Mouse (Mus musculus) midbrain, embryonic 16.5 days (tissue): Measurements from ENCODE around the gene Gmds. TPM values are rescaled to one million over a fixed set of nuclear protein-coding genes. Genes with fewer than 3 reads are reported as not detected.

Source experiments
- ATAC-seq: fragments of 200-750 bp; cut with Nextera tagmentation; 2 replicates; pipeline ENCODE4 v1.8.0; 2017; ENCODE audit warnings: moderate TSS enrichment
- H3K27ac ChIP-seq: fragments of 300-500 bp; sonication (generic); 2 replicates; pipeline ENCODE4 v1.5.1; 2014; ENCODE audit warnings: mild to moderate bottlenecking, low read length, mixed read lengths
- H3K27me3 ChIP-seq: fragments of 300-500 bp; sonication (generic); 2 replicates; pipeline ENCODE4 v1.6.1; 2014; ENCODE audit warnings: low read depth, low read length, mixed read lengths; ENCODE audit not compliant: control insufficient read depth, insufficient read depth
- H3K36me3 ChIP-seq: fragments of 300-500 bp; sonication (generic); 2 replicates; pipeline ENCODE4 v1.6.1; 2014; ENCODE audit warnings: mild to moderate bottlenecking, low read length, moderate library complexity, mixed read lengths; ENCODE audit not compliant: control insufficient read depth, insufficient read depth
- H3K4me1 ChIP-seq: fragments of 300-500 bp; sonication (generic); 2 replicates; pipeline ENCODE4 v1.6.1; 2014; ENCODE audit warnings: mild to moderate bottlenecking, low read length, mixed read lengths; ENCODE audit not compliant: control insufficient read depth, insufficient read depth
- H3K4me2 ChIP-seq: fragments of 300-500 bp; sonication (generic); 2 replicates; pipeline ENCODE4 v1.6.1; 2014; ENCODE audit warnings: mild to moderate bottlenecking, low read length, mixed read lengths
- H3K4me3 ChIP-seq: fragments of 300-500 bp; sonication (generic); 2 replicates; pipeline ENCODE4 v1.5.1; 2014; ENCODE audit warnings: low read depth, mild to moderate bottlenecking, low read length, moderate library complexity, mixed read lengths
- H3K9ac ChIP-seq: fragments of 300-500 bp; sonication (generic); 2 replicates; pipeline ENCODE4 v1.6.1; 2014; ENCODE audit warnings: low read depth, low read length, mixed read lengths
- H3K9me3 ChIP-seq: fragments of 300-500 bp; sonication (generic); replicated peaks from 2 replicates; pipeline ENCODE4 v1.6.1; 2014; ENCODE audit warnings: mild to moderate bottlenecking, low read length, mixed read lengths; ENCODE audit not compliant: control insufficient read depth, poor library complexity, severe bottlenecking
- WGBS: fragments of 180-500 bp; shearing (Covaris S2); extraction: QIAGEN DNeasy Blood & Tissue Kit; methylation state at CpG from one replicate; pipeline ENCODE4 v1.1.7; 2014; 5-methylcytosine and 5-hydroxymethylcytosine counted together
- polyA plus RNA-seq: library from polyadenylated mRNA; unstranded; fragments of >200 nt; fragmentation: Nextera tagmentation; extraction: Ambion mirVana; gene quantifications from 2 replicates; pipeline ENCODE4 v1.2.1, GENCODE M21; 2015

The Gmds gene
- polyA plus RNA-seq, 1 experiment from 2014 or later: 34.9 TPM

DNA sequence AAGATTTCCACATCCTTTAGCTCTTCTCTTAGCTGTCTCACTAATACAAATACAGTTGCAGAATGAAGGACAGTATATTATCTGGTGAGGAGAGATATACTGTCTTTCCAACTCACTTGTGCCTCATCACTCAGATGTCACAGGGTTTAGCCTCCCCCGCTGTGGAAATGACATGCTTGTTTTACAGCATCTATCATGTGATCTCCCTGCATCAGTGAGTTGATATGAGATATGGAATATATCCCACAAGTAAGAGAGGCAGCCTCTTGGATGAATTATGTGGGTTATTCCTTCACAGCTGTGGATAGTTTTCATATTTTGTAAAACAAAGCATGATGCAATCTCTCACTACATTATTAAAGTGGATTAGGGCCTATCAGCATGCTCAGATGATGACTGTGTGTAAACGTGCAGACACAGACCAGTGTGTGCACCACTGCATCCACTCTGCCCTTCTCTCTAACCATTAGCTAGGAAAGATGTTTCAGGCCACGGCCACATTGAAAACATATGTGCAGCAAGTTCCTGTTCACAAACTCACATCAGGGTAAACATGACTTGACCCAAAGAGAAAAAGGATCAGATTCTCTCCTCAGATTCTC lies 371.5 kb downstream of the Gmds start:
- H3K36me3 ChIP-seq: no peaks in the 10 kb centered on the region
- H3K4me1 ChIP-seq: no peaks in the 10 kb centered on the region
- ATAC-seq: no peak
- no peaks in the 10 kb centered on the region for H3K9me3 ChIP-seq
- H3K9ac ChIP-seq: no peak overlapping the region
- H3K4me2 ChIP-seq: no peak overlapping the region
- no peaks in the 10 kb centered on the region for H3K27me3 ChIP-seq
- 69% methylated on average over 3 of the region's 3 CpGs for WGBS
- H3K4me3 ChIP-seq: no peak overlapping the region
- no peak overlapping the region for H3K27ac ChIP-seq

- Histone ChIP-seq H3K27me3 (no peaks in the 10 kb centered on the region), H3K4me1 (no peaks in the 10 kb centered on the region), H3K27ac (no peak overlapping the region), H3K9ac (no peak overlapping the region), H3K4me3 (no peak overlapping the region), H3K9me3 (no peaks in the 10 kb centered on the region), H3K36me3 (no peaks in the 10 kb centered on the region), H3K4me2 (no peak overlapping the region)
- WGBS: 13% methylated on average over 3 of the region's 3 CpGs
- no peak for ATAC-seq
Measured at GRCm38 (mm10) chr13:31960514-31960913, 378.0 kb downstream of the Gmds start.

- H3K36me3 ChIP-seq: no peaks in the 10 kb centered on the region
- 51% methylated on average over 13 of the region's 13 CpGs for WGBS
- H3K4me1 ChIP-seq: no peaks in the 10 kb centered on the region
- no peaks in the 10 kb centered on the region for H3K9me3 ChIP-seq
- no peak overlapping the region for H3K4me3 ChIP-seq
- no peak overlapping the region for H3K9ac ChIP-seq
- H3K27ac ChIP-seq: no peak overlapping the region
- no peak for ATAC-seq
- H3K4me2 ChIP-seq: no peak overlapping the region
- H3K27me3 ChIP-seq: no peaks in the 10 kb centered on the region
Measured at GRCm38 (mm10) chr13:31958346-31959335, 379.9 kb downstream of the Gmds start.

GRCm38 (mm10) chr13:31956584-31956983 lies 382.0 kb downstream of the Gmds start:
- Histone ChIP-seq H3K27me3 (no peaks in the 10 kb centered on the region), H3K4me2 (no peak overlapping the region), H3K4me3 (no peak overlapping the region), H3K9ac (no peak overlapping the region), H3K27ac (no peak overlapping the region), H3K36me3 (no peaks in the 10 kb centered on the region), H3K4me1 (no peaks in the 10 kb centered on the region), H3K9me3 (no peaks in the 10 kb centered on the region)
- ATAC-seq: no peak
- WGBS: 82% methylated on average over 6 of the region's 6 CpGs

DNA sequence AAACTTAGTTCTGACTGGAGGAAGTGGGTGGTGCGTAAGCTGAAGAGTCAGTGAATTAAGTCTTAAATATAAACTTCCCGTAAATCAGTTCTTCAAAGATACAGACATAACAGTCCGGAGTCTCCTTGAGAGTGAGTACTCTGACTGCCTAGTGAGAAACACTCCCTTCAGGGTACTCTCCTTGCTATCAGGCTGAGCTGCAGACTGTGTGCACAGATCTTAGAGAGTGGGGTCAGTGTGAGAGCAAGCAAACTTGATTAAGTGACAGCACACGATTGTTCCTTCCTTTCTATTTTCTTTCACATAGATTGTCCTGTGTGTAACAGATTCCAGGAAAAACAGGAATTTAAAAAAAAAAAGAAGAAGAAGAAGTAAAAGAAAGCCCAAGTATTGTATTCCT lies 382.4 kb downstream of the Gmds start:
- no peaks in the 10 kb centered on the region for H3K36me3 ChIP-seq
- no peak overlapping the region for H3K4me3 ChIP-seq
- H3K4me1 ChIP-seq: no peaks in the 10 kb centered on the region
- WGBS: 86% methylated on average over 4 of the region's 4 CpGs
- no peak overlapping the region for H3K4me2 ChIP-seq
- no peaks in the 10 kb centered on the region for H3K9me3 ChIP-seq
- ATAC-seq: no peak
- no peak overlapping the region for H3K9ac ChIP-seq
- no peaks in the 10 kb centered on the region for H3K27me3 ChIP-seq
- no peak overlapping the region for H3K27ac ChIP-seq

GRCm38 (mm10) chr13:31955171-31955570 lies 383.4 kb downstream of the Gmds start:
- no peak overlapping the region for H3K4me2 ChIP-seq
- H3K36me3 ChIP-seq: no peaks in the 10 kb centered on the region
- H3K27me3 ChIP-seq: no peaks in the 10 kb centered on the region
- H3K4me3 ChIP-seq: no peak overlapping the region
- H3K9ac ChIP-seq: no peak overlapping the region
- no peaks in the 10 kb centered on the region for H3K9me3 ChIP-seq
- H3K4me1 ChIP-seq: no peaks in the 10 kb centered on the region
- no peak for ATAC-seq
- no peak overlapping the region for H3K27ac ChIP-seq
- 57% methylated on average over 7 of the region's 7 CpGs for whole genome bisulfite sequencing

GRCm38 (mm10) chr13:31944676-31945210 lies 393.8 kb downstream of the Gmds start:
- no peaks in the 10 kb centered on the region for H3K36me3 ChIP-seq
- ATAC-seq: no peak
- no peaks in the 10 kb centered on the region for H3K9me3 ChIP-seq
- no peaks in the 10 kb centered on the region for H3K4me1 ChIP-seq
- no peak overlapping the region for H3K4me2 ChIP-seq
- no peaks in the 10 kb centered on the region for H3K27me3 ChIP-seq
- H3K4me3 ChIP-seq: no peak overlapping the region
- H3K9ac ChIP-seq: no peak overlapping the region
- H3K27ac ChIP-seq: no peak overlapping the region
- WGBS: 92% methylated on average over 3 of the region's 3 CpGs

DNA sequence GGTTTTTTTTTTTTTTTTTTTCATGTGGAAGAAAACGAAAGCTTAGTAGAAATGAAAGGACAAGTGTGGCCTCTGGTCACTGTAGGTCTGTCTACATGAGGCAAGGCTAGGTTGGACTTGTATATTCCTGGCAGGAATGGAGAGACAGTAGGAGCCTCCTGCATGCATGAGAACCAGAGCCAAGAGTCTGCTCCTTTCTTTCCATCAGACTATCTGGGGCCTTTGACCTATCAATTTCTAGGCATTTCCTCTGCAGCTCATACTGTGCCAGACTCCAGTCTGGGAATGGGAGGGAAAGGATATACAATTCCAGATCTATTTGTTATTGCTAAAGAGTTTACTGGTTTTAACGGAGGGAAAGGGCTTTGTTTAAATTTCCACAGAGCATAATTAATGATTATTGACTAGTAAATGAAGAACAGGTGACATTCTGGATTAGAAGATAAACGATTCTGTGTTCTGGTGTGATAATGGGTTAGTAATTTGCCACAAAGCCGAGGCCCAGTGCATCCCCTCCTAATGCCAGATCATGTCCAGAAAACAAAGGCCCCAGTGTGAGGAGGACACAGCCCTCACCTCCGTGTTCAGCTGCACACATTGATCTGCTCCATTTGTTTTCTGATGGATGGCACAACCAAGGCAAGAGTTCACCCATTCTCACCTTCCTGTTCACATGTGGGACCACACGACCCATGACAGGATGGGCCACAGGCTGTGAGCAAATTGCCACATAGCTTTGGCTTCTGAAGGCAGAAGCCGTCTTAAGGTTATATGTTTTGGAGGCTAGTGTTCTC lies 394.9 kb downstream of the Gmds start:
- no peak overlapping the region for H3K4me2 ChIP-seq
- H3K36me3 ChIP-seq: no peaks in the 10 kb centered on the region
- no peak for ATAC-seq
- no peaks in the 10 kb centered on the region for H3K27me3 ChIP-seq
- 63% methylated on average over 7 of the region's 7 CpGs for WGBS
- no peak overlapping the region for H3K27ac ChIP-seq
- H3K9me3 ChIP-seq: no peaks in the 10 kb centered on the region
- no peaks in the 10 kb centered on the region for H3K4me1 ChIP-seq
- no peak overlapping the region for H3K4me3 ChIP-seq
- H3K9ac ChIP-seq: no peak overlapping the region
